Mouse (Mus musculus): ENCODE data around the gene Klb. TPM values are rescaled to one million over a fixed set of nuclear protein-coding genes. Genes with fewer than 3 reads are reported as not detected.
A peak's percentile ranks its signal among the peaks of the same experiment; 100 is the strongest.
"Not testable (repeated sequence)": the region's sequence is repeated elsewhere in the genome, so short reads cannot be mapped to it uniquely, and the experiment has no call there.

Gene Klb
- polyA plus RNA-seq (2014; fragmentation: Nextera tagmentation; extraction: Ambion mirVana), result 0.09 and 0.16 TPM in 2 replicates

DNA sequence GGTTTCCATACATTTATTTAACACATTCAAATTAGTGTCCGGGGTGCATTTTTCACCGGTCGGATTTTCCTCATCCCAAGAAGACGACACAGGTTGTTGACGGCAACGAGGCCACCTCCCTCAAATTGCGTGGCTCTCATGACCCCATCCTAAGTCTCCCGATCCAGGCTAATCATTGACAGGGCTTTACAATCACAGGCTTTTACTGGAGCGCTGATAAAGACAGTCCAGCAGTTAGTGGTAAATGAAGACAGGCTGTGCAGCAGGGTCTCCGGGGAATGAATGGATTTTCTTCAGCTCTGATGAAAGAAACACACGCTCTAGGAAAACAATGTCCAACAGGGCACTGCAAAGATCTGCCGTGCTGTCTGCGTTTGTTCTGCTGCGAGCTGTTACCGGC lies at the start of gene Klb:
Gene Klb (plus strand): TSS at position 147 of the 400 bp plus-strand sequence.
- Histone ChIP-seq H3K27me3 (ENCODE audit: control insufficient read depth, insufficient read depth, low read length) (no peaks in the 10 kb centered on the region), H3K9ac (peak within 1 kb of the TSS; percentile 45; the same call in 1 of the 2 replicates), H3K9me3 (ENCODE audit: control insufficient read depth, low read length) (no peaks in the 10 kb centered on the region), H3K4me3 (replicated peaks; ENCODE audit: low read length) (peak within 1 kb of the TSS; percentile 23), H3K36me3 (replicated peaks; ENCODE audit: control insufficient read depth, insufficient read depth) (no peaks in the 10 kb centered on the region), H3K27ac (no peak within 1 kb of the TSS), H3K4me2 (replicated peaks) (peak within 1 kb of the TSS; percentile 53), H3K4me1 (replicated peaks; ENCODE audit: control insufficient read depth, insufficient read depth, low read length) (0 out of 2 replicates have a peak, but pooled peaks cover 8% of the 10 kb centered on the region)
- WGBS, result 25% methylated on average over 15 of the region's 15 CpGs
- DNase-seq (ENCODE audit: low spot score) (no peak), ATAC-seq (ENCODE audit: low FRiP score) (no peak)

DNA sequence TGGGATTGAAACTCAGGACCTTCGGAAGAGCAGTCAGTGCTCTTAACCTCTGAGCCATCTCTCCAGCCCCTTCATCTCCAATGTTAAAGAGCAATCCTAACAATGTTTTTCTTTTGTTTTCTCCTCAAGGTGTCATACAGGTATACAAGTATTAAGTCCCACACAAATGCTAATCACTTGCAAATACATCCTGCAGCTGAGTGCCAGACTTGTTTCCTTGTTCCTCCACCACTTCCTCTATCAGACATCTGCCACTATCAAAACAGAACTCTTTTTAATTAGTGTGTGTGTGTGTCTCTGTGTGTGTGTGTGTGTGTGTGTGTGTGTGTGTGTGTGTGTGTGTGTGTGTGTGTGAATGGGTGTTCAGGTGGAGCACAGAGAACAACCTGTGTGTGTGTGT lies 48.5 kb upstream of the Klb start:
- not testable (repeated sequence) for DNase-seq (ENCODE audit: low spot score); ATAC-seq (ENCODE audit: low FRiP score)
- 83% methylated on average over 1 of the region's 1 CpGs for WGBS

DNA sequence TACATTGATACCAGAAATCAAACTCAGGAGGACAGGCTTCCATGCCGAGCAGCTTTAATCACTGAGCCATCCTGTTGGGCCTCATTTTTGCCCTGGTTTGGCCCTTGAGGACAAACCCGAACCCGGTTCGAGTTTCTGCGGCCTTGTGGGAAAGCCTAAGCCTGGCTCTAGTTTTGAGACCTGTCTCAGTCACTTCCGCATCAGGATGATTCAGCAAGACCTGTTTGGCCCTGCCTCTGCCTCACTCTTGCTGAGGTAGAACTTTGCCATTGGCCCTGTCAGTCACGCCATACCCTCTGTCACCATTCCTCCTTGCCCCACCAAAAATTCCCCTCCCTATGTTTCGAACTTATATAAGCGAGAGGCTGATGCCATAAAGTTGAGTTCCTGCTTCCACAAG lies 48.0 kb upstream of the Klb start:
- H3K9ac ChIP-seq, result no peak overlapping the region
- no peak overlapping the region for H3K4me2 ChIP-seq (replicated peaks)
- H3K4me3 ChIP-seq (replicated peaks; ENCODE audit: low read length), result no peak overlapping the region
- no peaks in the 10 kb centered on the region for H3K4me1 ChIP-seq (replicated peaks; ENCODE audit: control insufficient read depth, insufficient read depth, low read length)
- H3K27ac ChIP-seq, result no peak overlapping the region
- peaks cover 31% of the 10 kb centered on the region for H3K36me3 ChIP-seq (replicated peaks; ENCODE audit: control insufficient read depth, insufficient read depth)
- no peaks in the 10 kb centered on the region for H3K9me3 ChIP-seq (ENCODE audit: control insufficient read depth, low read length)
- 91% methylated on average over 9 of the region's 9 CpGs for WGBS
- no peaks in the 10 kb centered on the region for H3K27me3 ChIP-seq (ENCODE audit: control insufficient read depth, insufficient read depth, low read length)
- DNase-seq (ENCODE audit: low spot score), result no peak
- ATAC-seq (ENCODE audit: low FRiP score), result no peak

More for the DNA sequence above, 48.5 kb upstream of the Klb start:
- not testable (repeated sequence) for H3K27me3 ChIP-seq (ENCODE audit: control insufficient read depth, insufficient read depth, low read length); H3K4me1 ChIP-seq (replicated peaks; ENCODE audit: control insufficient read depth, insufficient read depth, low read length); H3K4me3 ChIP-seq (replicated peaks; ENCODE audit: low read length); H3K27ac ChIP-seq; H3K9ac ChIP-seq; H3K9me3 ChIP-seq (ENCODE audit: control insufficient read depth, low read length); H3K4me2 ChIP-seq (replicated peaks)
- H3K36me3 ChIP-seq (replicated peaks; ENCODE audit: control insufficient read depth, insufficient read depth), result peaks cover 33% of the 10 kb centered on the region

DNA sequence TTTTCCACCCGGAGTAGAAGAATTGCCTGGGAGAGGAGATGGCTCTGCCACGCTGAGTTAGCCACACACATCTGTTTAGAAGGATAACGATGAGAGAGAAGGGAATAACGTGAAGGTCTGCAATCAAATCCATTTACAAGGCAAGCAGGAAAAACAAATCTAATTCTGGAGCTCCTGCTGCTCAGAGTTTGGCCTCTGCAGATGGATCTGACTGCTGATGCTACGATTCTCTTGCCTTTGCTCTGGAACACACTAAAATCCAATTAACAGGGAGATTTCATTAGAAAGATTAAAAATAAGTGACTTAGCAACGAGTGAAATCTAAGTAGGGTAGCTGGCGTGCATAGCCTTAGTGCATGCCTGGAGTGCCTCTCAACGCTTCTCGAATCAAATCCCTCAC lies 42.6 kb upstream of the Klb start:
- peaks cover 15% of the 10 kb centered on the region; the same call in 1 of the 2 replicates for H3K36me3 ChIP-seq (replicated peaks; ENCODE audit: control insufficient read depth, insufficient read depth)
- 75% methylated on average over 9 of the region's 9 CpGs for WGBS
- H3K4me3 ChIP-seq (replicated peaks; ENCODE audit: low read length), result no peak overlapping the region
- no peaks in the 10 kb centered on the region for H3K27me3 ChIP-seq (ENCODE audit: control insufficient read depth, insufficient read depth, low read length)
- no peaks in the 10 kb centered on the region for H3K9me3 ChIP-seq (ENCODE audit: control insufficient read depth, low read length)
- no peak overlapping the region for H3K4me2 ChIP-seq (replicated peaks)
- ATAC-seq (ENCODE audit: low FRiP score) (no peak), DNase-seq (ENCODE audit: low spot score) (no peak)
- H3K27ac ChIP-seq, result no peak overlapping the region
- H3K9ac ChIP-seq, result no peak overlapping the region
- no peaks in the 10 kb centered on the region for H3K4me1 ChIP-seq (replicated peaks; ENCODE audit: control insufficient read depth, insufficient read depth, low read length)

DNA sequence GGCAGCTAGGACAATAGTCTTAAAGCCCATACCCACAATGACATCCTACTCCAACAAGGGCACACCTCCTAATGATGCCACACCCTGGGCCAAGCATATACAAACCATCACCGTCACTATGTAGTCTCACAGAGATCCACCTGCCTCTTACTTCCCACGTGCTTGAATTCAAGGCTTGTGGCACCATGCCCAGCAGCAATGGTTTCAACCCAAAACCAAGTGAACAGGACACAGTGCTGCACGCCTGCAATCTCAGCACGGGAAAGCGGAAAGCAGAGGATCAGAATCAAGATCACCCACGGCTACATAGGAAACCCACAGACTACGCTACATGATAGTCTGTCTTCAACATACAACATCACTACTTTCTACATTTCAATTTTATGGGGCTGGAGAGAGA lies 39.9 kb upstream of the Klb start:
- Histone ChIP-seq H3K9ac (no peak overlapping the region), H3K27me3 (ENCODE audit: control insufficient read depth, insufficient read depth, low read length) (no peaks in the 10 kb centered on the region), H3K9me3 (ENCODE audit: control insufficient read depth, low read length) (no peaks in the 10 kb centered on the region), H3K4me1 (replicated peaks; ENCODE audit: control insufficient read depth, insufficient read depth, low read length) (no peaks in the 10 kb centered on the region), H3K4me3 (replicated peaks; ENCODE audit: low read length) (no peak overlapping the region), H3K36me3 (replicated peaks; ENCODE audit: control insufficient read depth, insufficient read depth) (peaks cover 11% of the 10 kb centered on the region; the same call in 1 of the 2 replicates), H3K27ac (no peak overlapping the region), H3K4me2 (replicated peaks) (no peak overlapping the region)
- DNase-seq (ENCODE audit: low spot score), result no peak
- 98% methylated on average over 7 of the region's 7 CpGs for WGBS
- ATAC-seq (ENCODE audit: low FRiP score), result no peak

DNA sequence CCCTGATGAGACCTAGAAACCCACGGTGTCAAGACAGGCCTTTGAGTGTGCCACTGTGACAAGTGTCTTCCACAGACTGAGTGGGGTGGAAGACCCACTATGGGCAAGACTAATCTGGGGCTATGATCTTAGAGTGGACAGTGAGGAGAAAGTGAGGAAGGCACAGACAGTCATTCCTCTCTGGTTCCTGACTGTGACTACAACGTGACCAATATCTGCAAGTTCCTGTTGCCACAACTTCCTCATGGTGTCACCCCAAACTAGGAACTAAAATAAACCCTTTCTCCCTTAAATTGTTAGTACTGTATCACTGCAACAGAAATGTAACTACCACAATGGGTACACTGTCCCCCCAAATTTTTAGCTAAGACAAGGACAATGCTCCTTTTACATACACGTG lies 39.2 kb upstream of the Klb start:
- Histone ChIP-seq H3K27ac (no peak overlapping the region), H3K9me3 (ENCODE audit: control insufficient read depth, low read length) (no peaks in the 10 kb centered on the region), H3K36me3 (replicated peaks; ENCODE audit: control insufficient read depth, insufficient read depth) (peaks cover 11% of the 10 kb centered on the region; the same call in 1 of the 2 replicates), H3K27me3 (ENCODE audit: control insufficient read depth, insufficient read depth, low read length) (no peaks in the 10 kb centered on the region), H3K4me2 (replicated peaks) (no peak overlapping the region), H3K4me1 (replicated peaks; ENCODE audit: control insufficient read depth, insufficient read depth, low read length) (no peaks in the 10 kb centered on the region), H3K4me3 (replicated peaks; ENCODE audit: low read length) (no peak overlapping the region), H3K9ac (no peak overlapping the region)
- ATAC-seq (ENCODE audit: low FRiP score), result no peak
- DNase-seq (ENCODE audit: low spot score), result no peak
- WGBS, result 93% methylated on average over 3 of the region's 3 CpGs

DNA sequence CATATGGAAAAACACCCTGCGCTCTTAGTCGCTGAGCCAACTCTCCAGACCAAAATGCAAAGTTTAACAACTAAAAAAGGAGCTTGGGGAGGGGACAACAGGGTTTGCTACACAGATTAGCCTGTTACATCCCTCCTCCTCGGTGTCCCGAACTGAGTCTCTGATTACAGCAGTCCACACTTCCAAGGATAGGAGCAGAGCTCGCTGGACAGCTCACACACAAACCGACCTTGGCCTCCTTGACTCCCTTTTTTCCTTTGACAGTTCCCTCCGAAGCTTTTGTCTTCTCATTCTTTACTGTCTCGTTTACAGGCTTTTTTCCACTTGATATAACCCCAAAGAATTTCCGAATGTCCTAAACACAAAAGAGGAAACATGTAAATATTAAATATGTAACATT lies 28.9 kb upstream of the Klb start:
- Histone ChIP-seq H3K4me2 (replicated peaks) (no peak overlapping the region), H3K4me1 (replicated peaks; ENCODE audit: control insufficient read depth, insufficient read depth, low read length) (no peaks in the 10 kb centered on the region), H3K9ac (no peak overlapping the region), H3K36me3 (replicated peaks; ENCODE audit: control insufficient read depth, insufficient read depth) (peaks cover 22% of the 10 kb centered on the region), H3K27ac (no peak overlapping the region), H3K9me3 (ENCODE audit: control insufficient read depth, low read length) (no peaks in the 10 kb centered on the region), H3K27me3 (ENCODE audit: control insufficient read depth, insufficient read depth, low read length) (no peaks in the 10 kb centered on the region), H3K4me3 (replicated peaks; ENCODE audit: low read length) (no peak overlapping the region)
- no peak for DNase-seq (ENCODE audit: low spot score)
- 91% methylated on average over 9 of the region's 9 CpGs for WGBS
- ATAC-seq (ENCODE audit: low FRiP score), result no peak

DNA sequence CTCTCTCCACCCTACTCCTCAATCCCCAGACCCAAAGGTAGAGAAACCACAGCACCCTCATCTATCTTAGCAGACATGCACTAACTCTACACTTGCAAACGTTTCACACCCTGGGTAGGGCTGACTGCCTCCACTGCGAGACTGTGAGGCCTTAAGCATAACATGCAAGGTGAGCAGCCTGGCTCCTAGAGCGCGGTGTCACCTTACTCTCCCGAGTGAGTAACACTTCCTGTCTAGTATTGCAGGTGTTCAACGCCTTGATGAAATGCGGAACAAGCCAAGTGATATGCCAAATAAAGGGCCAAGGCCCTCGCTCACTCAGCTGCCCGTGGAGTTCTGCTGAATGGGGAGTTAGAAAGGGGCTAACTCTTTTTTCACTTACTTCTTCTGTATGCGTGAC lies 25.9 kb upstream of the Klb start:
- H3K9ac ChIP-seq, result no peak overlapping the region
- DNase-seq (ENCODE audit: low spot score) (no peak), ATAC-seq (ENCODE audit: low FRiP score) (no peak)
- H3K4me1 ChIP-seq (replicated peaks; ENCODE audit: control insufficient read depth, insufficient read depth, low read length), result no peaks in the 10 kb centered on the region
- WGBS, result 89% methylated on average over 10 of the region's 10 CpGs
- H3K4me2 ChIP-seq (replicated peaks), result no peak overlapping the region
- no peaks in the 10 kb centered on the region for H3K9me3 ChIP-seq (ENCODE audit: control insufficient read depth, low read length)
- no peak overlapping the region for H3K4me3 ChIP-seq (replicated peaks; ENCODE audit: low read length)
- H3K27me3 ChIP-seq (ENCODE audit: control insufficient read depth, insufficient read depth, low read length), result no peaks in the 10 kb centered on the region
- H3K27ac ChIP-seq, result no peak overlapping the region
- H3K36me3 ChIP-seq (replicated peaks; ENCODE audit: control insufficient read depth, insufficient read depth), result peaks cover 12% of the 10 kb centered on the region; the same call in 1 of the 2 replicates

DNA sequence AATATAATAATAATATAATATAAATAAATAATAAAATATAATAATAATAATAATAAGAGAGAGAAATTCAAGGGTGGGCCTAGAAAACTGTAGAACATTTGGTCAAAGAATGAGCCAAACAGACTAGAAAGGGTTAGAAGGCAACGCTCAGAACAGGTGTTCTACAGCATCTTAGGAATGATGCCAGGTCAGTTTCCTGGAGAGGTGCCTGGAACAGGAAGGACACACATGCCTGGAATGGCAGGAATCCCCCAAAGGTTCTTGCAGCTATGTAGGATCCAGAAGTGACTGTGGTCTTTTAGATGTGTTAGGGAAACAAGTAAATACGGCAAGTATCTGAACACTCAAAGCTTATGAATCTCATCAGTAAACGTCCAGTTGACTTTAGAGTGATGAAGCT lies 23.8 kb upstream of the Klb start:
- no peaks in the 10 kb centered on the region for H3K27me3 ChIP-seq (ENCODE audit: control insufficient read depth, insufficient read depth, low read length)
- no peak overlapping the region for H3K9ac ChIP-seq
- no peak for ATAC-seq (ENCODE audit: low FRiP score)
- H3K4me2 ChIP-seq (replicated peaks), result no peak overlapping the region
- H3K36me3 ChIP-seq (replicated peaks; ENCODE audit: control insufficient read depth, insufficient read depth), result no peaks in the 10 kb centered on the region; the same call in 1 of the 2 replicates
- no peaks in the 10 kb centered on the region for H3K9me3 ChIP-seq (ENCODE audit: control insufficient read depth, low read length)
- no peak overlapping the region for H3K27ac ChIP-seq
- H3K4me1 ChIP-seq (replicated peaks; ENCODE audit: control insufficient read depth, insufficient read depth, low read length), result no peaks in the 10 kb centered on the region
- no peak overlapping the region for H3K4me3 ChIP-seq (replicated peaks; ENCODE audit: low read length)
- WGBS, result 93% methylated on average over 3 of the region's 3 CpGs
- DNase-seq (ENCODE audit: low spot score), result no peak

DNA sequence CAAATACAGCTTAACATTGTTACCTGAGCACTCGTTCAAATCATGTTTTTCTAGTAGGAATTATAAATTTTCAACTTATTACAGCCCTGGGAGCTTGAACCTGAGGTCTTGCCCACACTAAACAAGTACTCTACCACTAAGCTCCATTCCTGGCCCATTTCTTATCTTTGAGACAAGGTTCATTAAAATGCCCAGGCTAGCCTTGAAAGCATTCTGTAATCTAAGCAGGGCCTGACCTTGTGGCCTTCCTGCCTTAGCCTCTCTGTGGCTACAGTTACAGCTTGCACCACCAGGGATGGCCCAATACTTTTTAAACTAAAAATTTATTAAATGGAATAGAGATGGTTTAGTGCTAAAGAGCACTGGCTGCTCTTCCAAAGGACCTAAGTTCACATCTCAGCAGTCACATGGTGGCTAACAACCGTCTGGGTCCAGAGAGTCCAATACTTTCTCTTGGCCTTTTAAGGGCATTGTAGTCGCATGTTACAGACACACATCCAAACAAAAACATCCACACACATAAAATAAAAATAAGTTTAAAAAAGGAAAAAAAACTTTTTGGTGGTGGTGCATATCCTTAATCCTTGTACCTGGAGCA lies 23.3 kb upstream of the Klb start:
- Histone ChIP-seq H3K4me3 (replicated peaks; ENCODE audit: low read length) (no peak overlapping the region), H3K4me1 (replicated peaks; ENCODE audit: control insufficient read depth, insufficient read depth, low read length) (no peaks in the 10 kb centered on the region), H3K27me3 (ENCODE audit: control insufficient read depth, insufficient read depth, low read length) (no peaks in the 10 kb centered on the region), H3K27ac (no peak overlapping the region), H3K9me3 (ENCODE audit: control insufficient read depth, low read length) (no peaks in the 10 kb centered on the region), H3K36me3 (replicated peaks; ENCODE audit: control insufficient read depth, insufficient read depth) (no peaks in the 10 kb centered on the region), H3K9ac (no peak overlapping the region), H3K4me2 (replicated peaks) (no peak overlapping the region)
- 93% methylated on average over 3 of the region's 3 CpGs for WGBS
- ATAC-seq (ENCODE audit: low FRiP score), result no peak
- DNase-seq (ENCODE audit: low spot score), result no peak

Measured in hindbrain, embryonic 14.5 days (tissue).